Mouse (Mus musculus) adrenal gland, postnatal 14 days (tissue): ENCODE data around the gene Rpgrip1. TPM values are rescaled to one million over a fixed set of nuclear protein-coding genes. Genes with fewer than 3 reads are reported as not detected.
"Not testable (repeated sequence)": the region's sequence is repeated elsewhere in the genome, so short reads cannot be mapped to it uniquely, and the experiment has no call there.

Experiments
- DNase-seq: peaks from one replicate; pipeline ENCODE4 v3.0.0; 2021; ENCODE audit warnings: mixed read lengths
- long read RNA-seq, 2 experiments: library from polyadenylated mRNA; stranded (forward); transcript quantifications; one replicate each; pipeline ENCODE4 v2.0.0; 2021
- total RNA-seq: library from RNA; stranded (reverse); gene quantifications from 2 replicates; pipeline ENCODE4 v1.2.3, GENCODE M21; 2021

Gene Rpgrip1
- 0.44 and 1.4 TPM in 2 replicates for total RNA-seq
- long read RNA-seq, experiment 1, partial matches to known transcripts = 0 of 1 reads
- long read RNA-seq, experiment 1, other reads (novel, unspliced or antisense) = 1 of 1 reads
- long read RNA-seq, experiment 2, partial matches to known transcripts = 0 of 1 reads
- long read RNA-seq, experiment 2, other reads (novel, unspliced or antisense) = 1 of 1 reads

- DNase-seq = no peak
Observed at GRCm38 (mm10) chr14:52110346-52110745, at the start of gene Rpgrip1. Rpgrip1 (plus strand) TSS chr14:52110704.

GRCm38 (mm10) chr14:52060800-52061199 lies 49.7 kb upstream of the Rpgrip1 start:
- no peak for DNase-seq

DNA sequence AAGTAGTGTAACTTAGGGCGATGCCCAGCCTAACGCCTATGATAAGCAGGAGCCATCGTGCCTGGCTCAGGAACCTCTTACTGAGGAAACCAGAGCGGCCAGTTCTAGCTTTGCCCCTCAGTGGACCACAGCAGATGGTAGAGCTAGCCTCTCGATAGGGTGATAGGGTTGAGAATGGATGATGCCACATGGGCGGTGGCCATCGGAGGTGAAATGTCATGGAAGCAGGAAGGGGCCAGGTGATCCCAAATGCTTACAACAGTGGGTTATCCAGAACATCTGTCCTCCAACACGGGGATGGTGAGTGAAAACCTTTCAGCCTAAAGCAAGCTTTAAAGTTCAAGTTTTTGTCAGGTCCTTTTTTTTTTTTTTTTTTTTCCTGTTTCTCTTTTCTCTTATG lies 48.7 kb upstream of the Rpgrip1 start:
- DNase-seq = no peak

GRCm38 (mm10) chr14:52066135-52066534 lies 44.4 kb upstream of the Rpgrip1 start:
- DNase-seq = no peak

DNA sequence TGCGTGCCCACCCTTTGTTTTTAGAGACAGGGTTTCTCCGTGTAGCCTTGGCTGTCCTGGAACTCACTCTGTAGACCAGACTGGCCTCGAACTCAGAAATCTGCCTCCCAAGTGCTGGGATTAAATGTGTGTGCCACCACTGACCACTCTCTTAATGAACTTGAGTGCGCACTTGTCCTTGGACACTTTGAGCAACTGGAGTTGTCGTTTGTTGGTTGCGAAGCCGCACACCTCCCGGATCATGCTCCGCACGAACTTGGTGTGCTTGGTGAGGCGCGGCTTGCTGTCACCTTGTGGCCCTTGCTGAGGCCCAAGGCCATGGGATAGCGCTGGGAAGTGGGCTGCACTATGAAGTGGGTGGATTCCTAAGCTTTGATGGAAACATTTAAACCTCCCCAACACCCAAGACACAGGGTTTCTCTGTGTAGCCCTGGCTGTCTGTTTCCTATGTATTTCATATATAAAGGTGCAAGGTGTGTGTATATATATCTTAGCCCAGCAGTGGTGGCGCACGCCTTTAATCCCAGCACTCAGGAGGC lies 38.8 kb upstream of the Rpgrip1 start:
- peak; percentile 11 for DNase-seq

GRCm38 (mm10) chr14:52083083-52083482 lies 27.4 kb upstream of the Rpgrip1 start:
- DNase-seq = no peak

DNA sequence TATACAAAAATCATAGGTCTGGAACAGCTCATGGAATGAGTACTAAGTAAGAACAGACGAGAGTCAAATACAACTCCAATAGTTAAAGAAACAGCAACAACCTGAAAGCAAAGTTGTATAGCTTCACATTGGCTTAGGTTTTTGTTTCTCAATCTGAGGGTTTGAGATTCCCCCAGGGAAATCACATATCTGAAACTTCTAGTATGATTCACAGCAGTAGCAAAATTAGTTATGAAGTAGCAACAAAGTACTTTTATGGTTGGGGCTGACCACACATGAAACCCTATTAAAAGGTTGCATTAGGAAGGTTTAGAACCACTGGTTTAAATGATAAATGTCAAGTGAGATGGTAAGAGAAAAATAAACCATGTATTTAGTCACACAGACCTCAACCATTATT lies 16.0 kb upstream of the Rpgrip1 start:
- DNase-seq = no peak

- DNase-seq = not testable (repeated sequence)
Observed at GRCm38 (mm10) chr14:52097191-52097590, 13.3 kb upstream of the Rpgrip1 start.

GRCm38 (mm10) chr14:52098387-52098786 lies 12.1 kb upstream of the Rpgrip1 start:
- DNase-seq = not testable (repeated sequence)

GRCm38 (mm10) chr14:52099563-52099962 lies 10.9 kb upstream of the Rpgrip1 start:
- DNase-seq = no peak

DNA sequence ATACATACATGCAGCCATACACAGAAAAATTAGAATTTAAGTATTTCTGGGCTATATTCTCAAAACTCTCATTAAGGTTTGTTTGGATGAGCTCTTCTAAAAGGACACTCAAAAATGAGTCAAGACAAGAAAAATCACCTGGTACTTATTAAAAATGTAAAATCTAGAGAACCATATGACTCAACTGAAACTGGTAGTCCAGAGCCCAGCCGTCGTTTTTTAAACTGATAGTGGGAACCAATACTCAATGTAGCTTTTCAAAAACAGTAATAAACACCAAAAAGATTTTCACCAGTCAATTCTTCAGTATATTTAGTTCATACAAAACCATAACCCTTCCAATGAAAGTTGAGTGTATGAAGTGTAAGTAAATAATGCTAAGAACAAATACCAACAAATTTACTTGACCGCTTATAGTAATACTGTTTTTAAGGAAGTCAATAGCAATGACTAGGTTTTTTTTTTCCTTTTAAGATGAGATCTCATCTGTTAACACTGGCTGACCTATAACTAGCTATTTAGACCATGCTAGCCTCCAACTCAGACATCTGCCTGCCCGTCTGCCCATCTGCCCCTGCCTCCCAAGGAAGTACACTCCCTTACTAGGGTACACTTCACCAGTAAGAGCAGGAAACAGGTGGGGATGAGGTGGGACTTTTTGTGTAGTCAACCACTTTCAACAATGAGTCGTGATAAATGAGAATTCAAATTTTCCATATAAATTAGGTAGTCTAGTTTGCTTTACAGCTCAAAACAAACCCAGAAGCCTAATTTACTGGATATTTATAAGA lies 10.1 kb upstream of the Rpgrip1 start:
- DNase-seq = no peak

- no peak for DNase-seq
Observed at GRCm38 (mm10) chr14:52101285-52102157, 9.0 kb upstream of the Rpgrip1 start.

- DNase-seq = peak; percentile 79
Observed at GRCm38 (mm10) chr14:52103474-52103855, 7.0 kb upstream of the Rpgrip1 start.

- DNase-seq = peak; percentile 100
Observed at GRCm38 (mm10) chr14:52103856-52104676, 6.4 kb upstream of the Rpgrip1 start, which contains the start of gene Hnrnpc. Hnrnpc (minus strand) TSS chr14:52104028.

DNA sequence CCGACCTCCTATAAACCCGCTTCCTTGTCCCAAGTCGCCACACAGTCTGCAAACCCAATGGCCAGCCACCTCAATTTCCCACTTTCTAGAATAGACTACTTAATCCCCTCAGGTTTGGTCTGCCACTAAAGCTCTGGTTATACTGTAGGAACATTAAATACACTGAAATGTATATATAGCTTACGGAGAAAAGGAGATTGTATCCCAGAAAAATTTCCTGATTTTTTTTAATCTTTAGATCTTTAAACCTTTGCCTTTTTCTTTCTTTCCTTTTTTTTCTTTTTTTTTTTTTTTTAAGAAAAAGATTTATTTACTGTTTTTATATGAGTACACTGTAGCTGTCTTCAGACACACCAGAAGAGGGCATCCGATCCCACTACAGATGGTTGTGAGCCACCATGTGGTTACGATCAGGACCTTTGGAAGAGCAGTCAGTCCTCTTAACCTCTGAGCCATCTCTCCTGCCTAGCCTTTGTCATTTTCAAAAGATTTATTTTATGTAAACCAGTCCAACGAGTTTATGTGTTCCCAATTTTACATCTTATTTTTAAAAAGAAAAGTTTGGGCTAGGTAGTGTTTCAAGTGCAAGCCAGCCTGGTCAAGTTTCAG lies 5.7 kb upstream of the Rpgrip1 start:
- no peak for DNase-seq

DNA sequence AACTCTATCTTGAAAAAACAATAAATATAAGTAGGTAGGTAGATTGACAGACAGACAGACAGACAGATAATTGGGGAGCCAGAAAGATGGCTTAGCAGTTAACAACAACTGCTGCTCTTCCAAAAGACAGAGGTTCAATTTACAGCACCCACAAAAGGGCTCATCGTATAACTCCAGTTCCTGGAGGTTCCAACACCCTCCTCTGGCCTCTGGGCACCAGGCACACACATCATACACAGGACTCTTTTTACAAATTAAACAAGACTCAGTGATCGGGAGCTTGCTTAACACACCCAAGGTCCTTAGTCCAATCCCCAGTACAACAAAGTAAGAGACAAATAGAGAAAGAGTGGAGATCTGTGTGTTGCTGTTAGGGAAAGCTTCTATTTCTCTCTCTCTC lies 5.2 kb upstream of the Rpgrip1 start:
- no peak for DNase-seq

- DNase-seq = peak; percentile 55
Observed at GRCm38 (mm10) chr14:52106741-52107140, 3.8 kb upstream of the Rpgrip1 start.

- no peak for DNase-seq
Observed at GRCm38 (mm10) chr14:52108025-52108424, 2.5 kb upstream of the Rpgrip1 start.

GRCm38 (mm10) chr14:52114101-52114500 lies 3.6 kb downstream of the Rpgrip1 start:
- no peak for DNase-seq

- DNase-seq = no peak
Observed at GRCm38 (mm10) chr14:52117241-52117640, 6.7 kb downstream of the Rpgrip1 start.

DNA sequence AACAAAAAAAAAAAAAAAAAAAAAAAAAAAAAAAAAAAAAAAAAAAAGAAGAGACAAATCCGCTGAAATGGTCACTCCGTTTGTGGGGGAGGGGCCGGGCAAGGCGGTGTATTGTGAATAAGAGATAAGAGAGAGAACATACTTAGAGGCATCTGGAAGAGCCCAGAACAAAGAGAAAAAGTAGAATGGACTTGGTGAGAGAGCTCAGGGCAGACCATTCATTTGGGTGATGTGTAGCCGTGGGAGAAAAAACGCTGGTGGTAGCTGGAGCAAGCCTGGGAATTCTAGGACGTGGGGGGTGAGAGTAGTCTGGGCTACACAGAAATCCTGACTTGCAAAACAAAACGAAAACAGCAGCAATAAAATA lies 7.9 kb downstream of the Rpgrip1 start:
- DNase-seq = no peak
